Mouse (Mus musculus) gastrocnemius, postnatal 25 days (tissue): Measurements from ENCODE around the gene Fgd2. TPM values are rescaled to one million over a fixed set of nuclear protein-coding genes. Genes with fewer than 3 reads are reported as not detected.

Experiments
- DNase-seq: peaks from one replicate; pipeline ENCODE4 v3.0.0; 2022
- total RNA-seq, 2 experiments: library from RNA; stranded (reverse); gene quantifications; 1 replicate in 1 of 2; 2 replicates in 1 of 2; pipeline ENCODE4 v1.2.3; 2021

The Fgd2 gene
- total RNA-seq, 2 experiments from 2014 or later, result 1.2 to 1.6 TPM

DNA sequence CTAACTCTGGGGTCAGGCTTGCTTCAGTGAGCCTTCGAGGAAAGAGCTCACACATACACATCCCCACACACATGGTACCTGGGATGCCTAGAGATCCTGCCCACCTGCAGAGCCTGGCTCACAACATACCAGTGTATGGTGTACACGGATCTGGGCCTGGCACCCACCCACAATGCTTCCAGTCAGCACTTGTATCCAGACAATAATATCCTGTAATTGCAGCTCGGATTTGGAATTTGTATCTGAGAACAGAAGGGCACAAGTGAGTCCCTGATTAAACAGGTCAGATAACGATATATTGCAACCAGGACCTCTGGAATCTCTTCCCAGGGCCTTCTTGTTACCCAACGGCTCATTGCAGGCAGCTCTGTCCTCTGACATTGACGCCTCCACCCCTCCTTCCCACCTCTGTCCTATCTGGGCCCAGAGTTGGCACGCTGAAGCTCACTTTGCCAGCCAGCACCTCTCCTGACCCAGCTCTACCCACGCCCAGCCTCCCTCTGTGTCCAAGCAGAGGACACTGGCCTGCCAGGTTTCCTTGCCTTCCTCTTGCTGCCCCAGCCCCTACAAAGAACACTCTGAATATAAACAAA, 62.3 kb downstream of the Fgd2 start:
- peak; percentile 73 for DNase-seq

- no peak for DNase-seq
Observed at GRCm38 (mm10) chr17:29423991-29424390, 63.3 kb downstream of the Fgd2 start.

- DNase-seq, result no peak
Observed at GRCm38 (mm10) chr17:29425345-29425744, 64.6 kb downstream of the Fgd2 start.

DNA sequence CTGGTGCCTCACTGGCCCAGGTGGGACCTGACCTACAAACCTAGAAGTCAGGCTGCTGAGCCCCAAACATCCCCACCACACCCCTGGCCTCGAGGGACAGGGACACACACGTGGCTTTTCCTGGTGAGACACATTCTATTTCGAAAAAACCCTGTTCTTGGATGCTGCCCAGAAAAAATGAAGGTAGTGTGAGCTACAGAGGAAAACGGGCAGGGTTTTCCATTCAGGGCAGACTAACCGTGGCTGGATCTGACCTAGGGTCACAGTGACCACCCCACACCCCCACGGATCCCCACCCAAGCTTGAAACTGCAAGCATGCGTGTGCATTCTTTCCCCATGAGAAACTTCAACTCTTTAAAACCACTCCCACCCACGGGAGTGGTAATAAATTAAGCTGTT, 67.5 kb downstream of the Fgd2 start:
- no peak for DNase-seq

DNA sequence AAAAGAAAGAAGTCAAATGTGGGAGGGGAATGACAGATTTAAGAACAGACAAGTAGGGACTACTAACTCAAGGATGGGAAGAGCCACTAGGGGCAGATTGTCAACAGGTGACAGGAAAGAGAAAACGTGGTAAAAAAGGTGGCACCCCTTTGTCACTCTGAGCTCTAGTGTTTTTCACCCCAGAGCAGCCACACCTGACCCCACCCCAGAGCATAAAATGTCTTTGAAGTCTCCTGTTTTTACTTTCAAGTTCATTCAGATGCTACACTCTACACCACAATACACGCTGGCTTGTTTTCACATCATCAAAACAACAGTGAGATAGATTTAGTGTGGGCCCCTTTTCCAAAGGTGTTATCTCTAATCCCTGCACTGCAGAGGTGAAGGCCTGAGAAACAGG, 68.1 kb downstream of the Fgd2 start:
- no peak for DNase-seq

Other genes with a start within 250 kb of the Fgd2 start
- gene Rab44, start 246.8 kb upstream of the Fgd2 start, total RNA-seq, result under 1 TPM; 0.33 to 0.78 TPM
- gene Cpne5, start 122.7 kb upstream of the Fgd2 start, total RNA-seq, result under 1 TPM in 1 of 2 experiments, not detected in 1; 0.13 TPM
- gene Ppil1, start 96.7 kb upstream of the Fgd2 start, total RNA-seq, result 1 to 10 TPM; 7.8 TPM
- 100 to 1,000 TPM; 102 to 122 TPM for gene BC004004, start 92.1 kb upstream of the Fgd2 start, total RNA-seq
- gene Pi16, start 43.2 kb upstream of the Fgd2 start, total RNA-seq, result 10 to 100 TPM; 27.9 to 47.2 TPM
- gene Mtch1, start 13.0 kb upstream of the Fgd2 start, total RNA-seq, result 100 to 1,000 TPM; 104 to 106 TPM
- gene Pim1, start 129.8 kb downstream of the Fgd2 start, total RNA-seq, result 10 to 100 TPM; 11.1 to 17.5 TPM
- gene Gm17657, start 188.7 kb downstream of the Fgd2 start, total RNA-seq, result not detected
- gene Tbc1d22b, start 188.9 kb downstream of the Fgd2 start, total RNA-seq, result 1 to 10 TPM; 8.1 to 8.5 TPM
- gene Tmem217, start 191.5 kb downstream of the Fgd2 start, total RNA-seq, result not detected